In genomic region chr15:93699971-93700370, GRCm38 (mm10) we compare ENCODE assay signal across 9 mouse cellular contexts.
DNase-seq lines count a peak whose midpoint lies in the region; ATAC-seq and TF ChIP-seq lines count a peak whose summit lies in the region.
"Had no signal": no experiment of that assay in that cellular context is flagged by ENCODE, and none has a peak within 500 bp of the region (broad histone marks: within the 10 kb centered on the region; RNA-seq: fewer than 3 reads in every experiment).

No protein-coding gene starts in this region.

- no peak for TF ChIP-seq POLR2A in thymus, adult 2 months (IDR thresholded peaks at IDR 0.05; ENCODE audit: control insufficient read depth, extremely low read depth, insufficient read depth, low read length, poor library complexity)

- ATAC-seq in heart, embryonic 11.5 days (replicated peaks; ENCODE audit: insufficient number of reproducible peaks, low FRiP score, low TSS enrichment) = no peak
- ATAC-seq in heart, embryonic 15.5 days (replicated peaks; ENCODE audit: insufficient number of reproducible peaks, insufficient read depth, low FRiP score, low read depth) = no peak
- no peak for ATAC-seq in limb, embryonic 15.5 days (ENCODE audit: insufficient number of reproducible peaks, low FRiP score, low TSS enrichment, low read depth)

- no peaks in the 10 kb centered on the region for H3K36me3 ChIP-seq in heart, embryonic 11.5 days (ENCODE audit: control insufficient read depth, insufficient read depth, low read length)
- no peaks in the 10 kb centered on the region for H3K36me3 ChIP-seq in heart, embryonic 15.5 days
- H3K36me3 ChIP-seq in limb, embryonic 15.5 days = no peaks in the 10 kb centered on the region
- H3K36me3 ChIP-seq in thymus, adult 2 months (ENCODE audit: control insufficient read depth, insufficient read depth, low read length) = no peaks in the 10 kb centered on the region
- H3K36me3 ChIP-seq: limb, embryonic 13.5 days had no signal

- WGBS in heart, embryonic 11.5 days (ENCODE audit: insufficient replicate concordance) = 66% methylated on average over 9 of the region's 9 CpGs
- WGBS in heart, embryonic 15.5 days = 52% methylated on average over 9 of the region's 9 CpGs
- 22% methylated on average over 9 of the region's 9 CpGs for WGBS in limb, embryonic 15.5 days
- WGBS in thymus, adult 2 months = 89% methylated on average over 9 of the region's 9 CpGs

- DNase-seq in heart, adult 18-20 months = peak; percentile 38 to 39
- peak; percentile 45 for DNase-seq in Muller cell, postnatal 12 days (ENCODE audit: inconsistent ontology term)
- peak; percentile 72 to 80 for DNase-seq in cerebellum, postnatal 25 days
- no peak for DNase-seq in thymus, adult 2 months
- DNase-seq in natural killer cell, adult 2 months (ENCODE audit: low spot score in 2 of 2) = no peak

- H3K27me3 ChIP-seq in heart, embryonic 11.5 days (ENCODE audit: control insufficient read depth, insufficient read depth, low read length) = no peaks in the 10 kb centered on the region
- H3K27me3 ChIP-seq in heart, embryonic 15.5 days = no peaks in the 10 kb centered on the region
- H3K27me3 ChIP-seq in limb, embryonic 15.5 days = no peaks in the 10 kb centered on the region
- H3K27me3 ChIP-seq in thymus, adult 2 months (ENCODE audit: control insufficient read depth, insufficient read depth, low read length) = no peaks in the 10 kb centered on the region
- H3K27me3 ChIP-seq: limb, embryonic 13.5 days had no signal

- no peak overlapping the region for H3K4me2 ChIP-seq in heart, embryonic 11.5 days
- H3K4me2 ChIP-seq in heart, embryonic 15.5 days = no peak overlapping the region
- no peak overlapping the region for H3K4me2 ChIP-seq in limb, embryonic 15.5 days
- H3K4me2 ChIP-seq: limb, embryonic 13.5 days had no signal

- peaks cover 19% of the 10 kb centered on the region for H3K4me1 ChIP-seq in heart, embryonic 11.5 days (ENCODE audit: control insufficient read depth, insufficient read depth, low read length)
- H3K4me1 ChIP-seq in heart, embryonic 15.5 days (replicated peaks) = peaks cover 29% of the 10 kb centered on the region
- H3K4me1 ChIP-seq in limb, embryonic 15.5 days = peaks cover 24% of the 10 kb centered on the region
- H3K4me1 ChIP-seq in thymus, adult 2 months (replicated peaks; ENCODE audit: control insufficient read depth, insufficient read depth, low read length) = no peaks in the 10 kb centered on the region

- no peak overlapping the region for H3K27ac ChIP-seq in heart, embryonic 11.5 days (ENCODE audit: low read depth, low read length)
- H3K27ac ChIP-seq in heart, embryonic 15.5 days = peak overlapping the region; percentile 92
- peak overlapping the region; percentile 47; the same call in 1 of the 2 replicates for H3K27ac ChIP-seq in limb, embryonic 15.5 days
- no peak overlapping the region for H3K27ac ChIP-seq in thymus, adult 2 months (ENCODE audit: control insufficient read depth, insufficient read depth, low read length)
- H3K27ac ChIP-seq: limb, embryonic 13.5 days had no signal

- no peak overlapping the region for H3K9ac ChIP-seq in heart, embryonic 11.5 days (ENCODE audit: low read depth, low read length)
- H3K9ac ChIP-seq in heart, embryonic 15.5 days = no peak overlapping the region
- no peak overlapping the region for H3K9ac ChIP-seq in limb, embryonic 15.5 days
- H3K9ac ChIP-seq: limb, embryonic 13.5 days had no signal

- no peak overlapping the region for H3K4me3 ChIP-seq in heart, embryonic 11.5 days (ENCODE audit: low read depth, low read length)
- H3K4me3 ChIP-seq in heart, embryonic 15.5 days = no peak overlapping the region
- no peak overlapping the region for H3K4me3 ChIP-seq in limb, embryonic 15.5 days
- H3K4me3 ChIP-seq in thymus, adult 2 months (ENCODE audit: control insufficient read depth, insufficient read depth, low read length) = no peak overlapping the region
- H3K4me3 ChIP-seq: limb, embryonic 13.5 days had no signal

- no peaks in the 10 kb centered on the region for H3K9me3 ChIP-seq in heart, embryonic 11.5 days (replicated peaks; ENCODE audit: control insufficient read depth, low read length)
- H3K9me3 ChIP-seq in heart, embryonic 15.5 days (replicated peaks) = no peaks in the 10 kb centered on the region
- no peaks in the 10 kb centered on the region for H3K9me3 ChIP-seq in limb, embryonic 15.5 days
- H3K9me3 ChIP-seq: limb, embryonic 13.5 days had no signal

- TF ChIP-seq CTCF in thymus, adult 2 months (IDR thresholded peaks at IDR 0.05; ENCODE audit: borderline replicate concordance, control insufficient read depth, extremely low read depth, insufficient read depth, low read length, poor library complexity) = no peak

Comparison
In these comparisons a context has a peak if more than half of its experiments do, and no peak if none do; other contexts are left out.
1. H3K27ac ChIP-seq: peak in heart, embryonic 15.5 days (single experiment) and limb, embryonic 15.5 days (single experiment); none in heart, embryonic 11.5 days (single experiment) and thymus, adult 2 months (single experiment).
2. DNase-seq: peak in heart, adult 18-20 months (2 of 2), Muller cell, postnatal 12 days (single experiment) and cerebellum, postnatal 25 days (2 of 2); none in thymus, adult 2 months (single experiment) and natural killer cell, adult 2 months (0 of 2).